8 mouse cellular contexts compared by ENCODE assay signal in genomic region chr11:97575638-97576037, GRCm38 (mm10). TPM values are rescaled to one million over a fixed set of nuclear protein-coding genes. Genes with fewer than 3 reads are reported as not detected.
DNase-seq lines count a peak whose midpoint lies in the region; ATAC-seq lines count a peak whose summit lies in the region.

No protein-coding gene starts in this region.

- H3K4me2 ChIP-seq in stomach, embryonic 14.5 days (replicated peaks; ENCODE audit: low read depth, low read length), result peak overlapping the region; percentile 99

- DNase-seq in layer of hippocampus, adult 11-12 months (ENCODE audit: low spot score), result peak; percentile 86
- no peak for DNase-seq in layer of hippocampus, adult 9-10 months (ENCODE audit: low spot score)
- peak; percentile 92 for DNase-seq in embryo, embryonic 11 days
- peak; percentile 37 for DNase-seq in heart, adult 8-10 months (ENCODE audit: low spot score)
- peak; percentile 78 to 89 for DNase-seq in kidney, adult 8-10 months
- DNase-seq in liver, result peak; percentile 76

- no peak overlapping the region for H3K27ac ChIP-seq in stomach, embryonic 14.5 days (ENCODE audit: low read length)

- WGBS in stomach, embryonic 14.5 days, result 1% methylated on average over 18 of the region's 18 CpGs

- peaks cover 8% of the 10 kb centered on the region for H3K4me1 ChIP-seq in stomach, embryonic 14.5 days (ENCODE audit: control insufficient read depth, insufficient read depth, low read length)

- peak overlapping the region; percentile 57 for H3K4me3 ChIP-seq in stomach, embryonic 14.5 days (ENCODE audit: low read depth, low read length)

- H3K9me3 ChIP-seq in stomach, embryonic 14.5 days (ENCODE audit: control insufficient read depth, low read depth, low read length), result no peaks in the 10 kb centered on the region

- no peaks in the 10 kb centered on the region for H3K36me3 ChIP-seq in stomach, embryonic 14.5 days (ENCODE audit: control insufficient read depth, insufficient read depth, low read length)

- peaks cover 26% of the 10 kb centered on the region for H3K27me3 ChIP-seq in stomach, embryonic 14.5 days (ENCODE audit: control insufficient read depth, insufficient read depth, low read length)

- peak overlapping the region; percentile 55 for H3K9ac ChIP-seq in stomach, embryonic 14.5 days (replicated peaks; ENCODE audit: low read depth, low read length)

- ATAC-seq in monocyte, adult 5-6 weeks (replicated peaks; ENCODE audit: insufficient number of reproducible peaks, low FRiP score, low TSS enrichment, poor library complexity, severe bottlenecking), result 0 out of 2 replicates have a peak, but pooled peaks have one; percentile 50
- ATAC-seq in stomach, embryonic 14.5 days (ENCODE audit: insufficient number of reproducible peaks, insufficient read depth, low FRiP score, low read depth), result peak; percentile 57; the same call in 1 of the 2 replicates

RNA-seq across cellular contexts. Expression of gene Srcin1, which starts 0.3 kb away (rescaled TPM):
- under 1 TPM; 0.06 to 0.75 (median 0.18) TPM for total RNA-seq in heart, adult 8-10 months (2022)
- 0.10 to 0.58 TPM (median 0.21 TPM) in 3 replicates for total RNA-seq in monocyte, adult 5-6 weeks (2017)
- 0.49 and 0.64 TPM in 2 replicates for polyA plus RNA-seq in stomach, embryonic 14.5 days (2014; fragmentation: Nextera tagmentation; extraction: Ambion mirVana)

RNA-seq across cellular contexts. Expression of gene Epop, which starts 53.9 kb away (rescaled TPM):
- total RNA-seq in heart, adult 8-10 months (2022), result 1 to 10 TPM in 3 of 4 experiments, under 1 TPM in 1; 0.92 to 1.7 (median 1.2) TPM
- 0.75 to 1.8 TPM (median 0.95 TPM) in 3 replicates for total RNA-seq in monocyte, adult 5-6 weeks (2017)
- polyA plus RNA-seq in stomach, embryonic 14.5 days (2014; fragmentation: Nextera tagmentation; extraction: Ambion mirVana), result 2.7 and 3.6 TPM in 2 replicates
